Mouse (Mus musculus) cerebellum, postnatal 10 days (tissue): ENCODE measurements around the gene Stat3.
A peak's percentile ranks its signal among the peaks of the same experiment; 100 is the strongest.

Source experiments
- DNase-seq, 2 experiments: peaks; one replicate each; pipeline ENCODE4 v3.0.0; 2021; ENCODE audit warnings: mixed read lengths in 2 of 2

Gene Stat3

GRCm38 (mm10) chr11:100939512-100940151 is at the start of gene Stat3:
Gene Stat3, minus strand, starts transcription at chr11:100939540.
- DNase-seq = peak; percentile 100

- no peak for DNase-seq
These were observed 49.3 kb upstream of the Stat3 start for GRCm38 (mm10) chr11:100988674-100989073.

GRCm38 (mm10) chr11:100985607-100986006 is 46.3 kb upstream of the Stat3 start:
- DNase-seq = no peak

- no peak for DNase-seq
These were observed 44.4 kb upstream of the Stat3 start for GRCm38 (mm10) chr11:100983778-100984131.

GRCm38 (mm10) chr11:100983125-100983777 is 43.9 kb upstream of the Stat3 start:
- peak; percentile 94 to 96 for DNase-seq

GRCm38 (mm10) chr11:100982087-100982486 is 42.7 kb upstream of the Stat3 start:
- no peak for DNase-seq

- no peak for DNase-seq
These were observed 41.9 kb upstream of the Stat3 start for GRCm38 (mm10) chr11:100981236-100981635.

GRCm38 (mm10) chr11:100980438-100980837 is 41.1 kb upstream of the Stat3 start:
- no peak for DNase-seq

- DNase-seq = no peak
These were observed 40.5 kb upstream of the Stat3 start for GRCm38 (mm10) chr11:100979887-100980286.

- DNase-seq = no peak
These were observed 35.9 kb upstream of the Stat3 start for GRCm38 (mm10) chr11:100975241-100975640.

- DNase-seq = no peak
These were observed 35.1 kb upstream of the Stat3 start for GRCm38 (mm10) chr11:100974381-100974970.

GRCm38 (mm10) chr11:100973245-100973644 is 33.9 kb upstream of the Stat3 start:
- no peak for DNase-seq

GRCm38 (mm10) chr11:100971455-100971854 is 32.1 kb upstream of the Stat3 start:
- no peak for DNase-seq

GRCm38 (mm10) chr11:100970557-100970937 is 31.2 kb upstream of the Stat3 start, which contains the start of gene Cavin1:
Gene Cavin1, minus strand, starts transcription at chr11:100970887.
- DNase-seq = peak; percentile 83 to 85

- peak in 1 of 2 experiments; percentile 19 for DNase-seq
These were observed 30.6 kb upstream of the Stat3 start for GRCm38 (mm10) chr11:100969744-100970556.

GRCm38 (mm10) chr11:100969189-100969743 is 29.9 kb upstream of the Stat3 start:
- DNase-seq = no peak

GRCm38 (mm10) chr11:100968501-100968900 is 29.2 kb upstream of the Stat3 start:
- DNase-seq = no peak

GRCm38 (mm10) chr11:100967881-100968420 is 28.6 kb upstream of the Stat3 start:
- no peak for DNase-seq

- no peak for DNase-seq
These were observed 28.0 kb upstream of the Stat3 start for GRCm38 (mm10) chr11:100967376-100967775.

- no peak for DNase-seq
These were observed 26.4 kb upstream of the Stat3 start for GRCm38 (mm10) chr11:100965760-100966159.

- DNase-seq = no peak
These were observed 25.7 kb upstream of the Stat3 start for GRCm38 (mm10) chr11:100964901-100965542.

GRCm38 (mm10) chr11:100964180-100964579 is 24.8 kb upstream of the Stat3 start:
- no peak for DNase-seq
